Mouse (Mus musculus) cerebellum, adult (tissue): ENCODE measurements around the gene Pnpla8.
"Not testable (repeated sequence)": the region's sequence is repeated elsewhere in the genome, so short reads cannot be mapped to it uniquely, and the experiment has no call there.

Source experiments
- ATAC-seq: cut with Nextera tagmentation; 2 replicates; pipeline ENCODE4 v1.9.2; 2017; ENCODE audit warnings: mild to moderate bottlenecking, moderate library complexity, mixed read lengths; ENCODE audit not compliant: insufficient number of reproducible peaks, low FRiP score, low TSS enrichment

Pnpla8 gene

DNA sequence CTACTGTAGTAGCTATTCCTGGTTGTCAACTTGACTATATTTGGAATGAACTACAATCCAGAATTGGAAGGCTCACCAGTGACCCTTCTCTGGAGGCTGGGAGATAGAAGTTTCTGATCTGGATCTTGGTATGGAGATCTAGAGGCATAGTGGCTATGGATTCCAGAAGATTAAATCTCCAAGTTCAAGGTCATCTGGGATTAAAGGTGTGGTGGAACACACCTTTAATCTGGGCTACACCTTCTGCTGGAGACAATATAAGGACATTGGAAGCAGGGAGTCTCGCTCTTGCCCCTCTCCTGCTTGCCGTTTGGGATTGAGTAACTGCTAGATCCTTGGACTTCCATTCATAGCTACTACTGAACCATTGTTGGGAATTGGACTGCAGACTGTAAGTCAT is at the start of gene Pnpla8:
TSS of gene Pnpla8 (plus strand) at position 301 of the 400 bp plus-strand sequence.
- ATAC-seq = not testable (repeated sequence)

DNA sequence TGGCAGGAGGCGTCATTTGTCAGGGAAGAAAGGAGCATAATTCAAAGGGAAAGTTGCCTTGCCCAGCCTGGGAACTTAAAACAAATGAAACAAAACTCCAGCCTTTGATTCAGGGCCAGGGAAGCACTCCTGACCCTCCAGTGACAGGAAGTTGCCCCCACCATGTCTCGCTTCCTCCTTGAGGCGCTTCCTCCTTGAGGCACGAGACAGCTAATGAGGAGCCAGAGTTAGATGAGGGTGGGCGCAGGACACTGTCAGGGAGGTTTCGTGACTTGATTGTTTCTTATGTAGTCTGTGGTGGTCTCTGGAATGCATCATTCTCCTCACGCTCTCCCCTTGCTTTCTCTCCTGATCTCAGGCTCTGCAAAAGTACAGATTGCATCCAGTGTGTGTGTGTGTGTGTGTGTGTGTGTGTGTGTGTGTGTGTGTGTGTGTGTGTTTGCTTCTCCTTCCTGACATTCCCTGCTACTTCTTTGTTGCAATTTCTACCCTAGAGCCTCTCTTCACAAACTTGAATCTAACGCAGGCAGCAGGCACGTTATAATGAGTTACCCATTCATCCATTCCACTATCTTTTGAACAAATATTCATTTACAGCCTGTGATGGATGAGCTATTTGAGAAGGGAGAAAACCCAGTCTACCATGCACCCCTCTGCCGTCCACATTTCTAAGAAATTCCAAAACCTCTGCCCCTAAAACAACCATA is 44.7 kb upstream of the Pnpla8 start:
- no peak for ATAC-seq

GRCm38 (mm10) chr12:44177038-44177355 is 44.2 kb upstream of the Pnpla8 start:
- no peak for ATAC-seq

GRCm38 (mm10) chr12:44181081-44181982 is 39.8 kb upstream of the Pnpla8 start:
- ATAC-seq = peak; percentile 89

GRCm38 (mm10) chr12:44197873-44198525 is 23.2 kb upstream of the Pnpla8 start:
- ATAC-seq = no peak

- ATAC-seq = peak; percentile 42
Observed at GRCm38 (mm10) chr12:44209141-44209823, 11.9 kb upstream of the Pnpla8 start.

- ATAC-seq = peak; percentile 98
Observed at GRCm38 (mm10) chr12:44209824-44210752, 11.1 kb upstream of the Pnpla8 start, which contains the start of gene Dnajb9. TSS of gene Dnajb9 (minus strand) at chr12:44210326.

DNA sequence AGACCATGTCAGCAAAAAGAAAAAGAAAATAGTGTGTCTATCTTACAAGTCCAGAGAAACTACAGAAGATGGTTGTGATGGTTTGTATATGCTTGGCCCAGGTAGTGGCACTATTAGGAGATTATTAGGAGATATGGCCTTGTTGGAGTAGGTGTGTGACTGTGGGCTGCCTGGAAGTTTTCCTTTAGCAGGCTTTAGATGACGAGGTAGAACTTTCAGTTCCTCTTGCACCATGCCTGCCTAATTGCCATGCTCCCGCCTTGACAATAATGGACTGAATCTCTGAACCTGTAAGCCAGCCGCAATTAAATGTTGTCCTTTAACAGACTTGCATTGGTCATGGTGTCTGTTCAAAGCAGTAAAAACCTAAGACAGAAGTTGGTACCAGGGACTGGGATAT is 9.6 kb upstream of the Pnpla8 start:
- no peak for ATAC-seq

DNA sequence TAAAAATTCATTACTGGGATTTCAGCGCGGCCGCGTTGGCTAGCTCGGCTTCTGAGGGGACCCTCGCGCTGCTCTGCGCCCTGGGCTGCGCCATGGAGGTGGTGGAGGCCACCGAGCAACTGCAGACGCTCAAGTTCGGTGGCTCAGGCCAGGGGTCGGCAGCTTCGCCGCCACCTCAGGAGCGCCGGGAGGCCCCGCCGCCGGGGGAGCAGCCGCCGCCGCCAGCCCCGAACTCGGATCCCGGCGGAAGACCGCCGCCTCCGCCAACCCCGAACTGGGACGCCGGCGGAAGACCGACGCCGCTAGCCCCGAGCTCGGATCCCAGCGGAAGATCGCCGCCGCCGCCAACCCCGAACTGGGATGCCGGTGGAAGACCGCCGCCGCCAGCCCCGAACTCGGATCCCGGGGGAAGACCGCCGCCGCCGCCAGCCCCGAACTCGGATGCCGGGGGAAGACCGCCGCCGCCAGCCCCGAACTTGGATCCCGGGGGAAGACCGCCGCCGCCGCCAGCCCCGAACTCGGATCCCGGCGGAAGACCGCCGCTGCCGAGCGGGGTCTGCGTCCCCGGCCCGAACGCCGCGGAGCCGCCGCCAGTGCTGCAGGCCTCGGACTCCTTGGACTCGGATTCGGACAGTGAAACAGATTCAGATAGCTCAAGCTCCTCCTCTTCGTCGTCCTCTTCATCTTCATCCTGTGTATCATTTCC is 634 bp downstream of the Pnpla8 start:
- ATAC-seq = peak; percentile 70; the same call in 1 of the 2 replicates

- no peak for ATAC-seq
Observed at GRCm38 (mm10) chr12:44223044-44223443, 1.9 kb downstream of the Pnpla8 start.

DNA sequence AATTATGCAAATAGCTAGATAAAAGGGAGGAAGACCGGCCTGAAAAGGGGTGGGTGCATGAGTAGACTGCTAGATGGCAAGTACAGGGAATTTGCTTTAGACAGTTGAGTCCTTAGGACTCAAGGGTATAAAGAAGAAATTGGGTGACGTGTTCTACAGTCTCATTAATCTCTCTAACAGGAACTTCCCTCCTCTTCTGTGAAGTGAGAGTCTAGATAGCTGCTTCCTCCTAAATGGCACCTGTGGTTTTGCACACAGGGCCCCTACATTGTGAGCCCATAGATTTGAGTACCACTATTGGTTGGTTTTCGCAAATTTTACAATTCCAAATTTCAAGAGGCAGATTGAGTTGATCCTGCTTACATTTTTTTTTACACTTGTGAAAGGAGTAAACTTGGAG is 3.5 kb downstream of the Pnpla8 start:
- no peak for ATAC-seq

- no peak for ATAC-seq
Observed at GRCm38 (mm10) chr12:44241090-44241489, 19.9 kb downstream of the Pnpla8 start.

- no peak for ATAC-seq
Observed at GRCm38 (mm10) chr12:44242407-44242806, 21.2 kb downstream of the Pnpla8 start.

GRCm38 (mm10) chr12:44245739-44246138 is 24.6 kb downstream of the Pnpla8 start:
- ATAC-seq = no peak

GRCm38 (mm10) chr12:44248309-44248977 is 27.3 kb downstream of the Pnpla8 start:
- ATAC-seq = no peak

DNA sequence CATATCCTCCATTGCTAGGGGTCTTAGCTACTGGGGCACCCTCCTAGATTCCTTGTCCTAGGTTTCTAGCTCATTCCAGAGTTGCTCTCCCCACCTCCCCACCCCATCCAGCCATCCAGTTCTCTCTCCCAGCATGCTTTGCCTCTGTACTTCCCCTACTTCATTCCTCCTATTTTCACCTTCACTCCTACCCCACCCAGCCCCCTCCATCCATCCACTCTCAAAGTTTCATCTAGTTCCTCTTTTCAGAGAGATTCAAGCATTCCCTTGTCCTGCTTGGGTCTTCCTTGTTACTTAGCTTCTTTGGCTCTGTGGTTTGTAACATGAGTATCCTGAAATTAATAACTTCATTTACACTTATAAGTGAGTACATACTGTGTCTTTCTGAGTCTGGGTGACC is 41.4 kb downstream of the Pnpla8 start:
- no peak for ATAC-seq

DNA sequence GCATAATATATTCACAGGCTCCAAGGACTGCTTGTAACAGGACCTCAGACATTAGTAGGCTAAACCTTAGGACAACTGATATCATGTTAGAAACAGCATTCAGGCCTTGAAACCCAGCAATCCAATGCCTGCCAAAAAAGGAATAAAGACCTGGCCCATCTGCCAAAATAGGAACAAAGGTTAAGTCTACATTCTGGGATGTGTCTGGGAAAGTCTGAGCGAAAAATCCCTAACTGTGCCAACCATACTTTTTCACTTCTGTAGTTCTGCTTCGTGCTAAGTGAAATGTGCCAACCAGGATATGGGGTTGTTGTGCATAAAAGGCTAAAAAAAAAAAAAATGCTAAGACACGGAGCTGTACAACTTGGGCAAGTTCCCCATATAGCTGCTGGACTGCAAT is 44.5 kb downstream of the Pnpla8 start:
- ATAC-seq = no peak

DNA sequence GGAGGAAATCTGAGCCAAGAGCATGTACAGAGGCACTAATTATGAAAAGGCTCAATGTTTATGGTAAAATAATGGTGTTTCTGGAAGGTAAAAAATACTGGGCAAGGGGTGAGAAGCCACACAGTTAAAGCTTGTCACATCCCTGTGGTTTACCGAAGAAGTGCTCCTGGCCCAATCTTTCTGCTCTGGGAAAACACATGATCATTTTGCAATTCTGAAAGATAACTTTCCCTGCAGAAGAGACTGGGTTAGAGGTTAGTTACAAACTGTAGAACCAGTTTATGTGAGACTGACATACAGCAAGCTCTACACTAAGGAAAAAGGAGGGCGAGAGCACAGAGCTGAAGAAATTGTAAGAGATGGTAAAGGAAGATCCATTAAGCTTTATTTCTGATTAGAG is 46.0 kb downstream of the Pnpla8 start:
- ATAC-seq = no peak
